Mouse (Mus musculus) 3T3-L1 (cell line): ENCODE measurements at regions not wholly inside any gene's neighbourhood (a gene's known extent, or its start where the extent isn't known, plus 50 kb on each side); places are given as distances from the start of the nearest gene placed in this dataset.

ENCODE experiments used
- DNase-seq: peaks from one replicate; pipeline ENCODE4 v3.0.0-alpha.2; 2015; ENCODE audit warnings: low read depth, low spot score

GRCm38 (mm10) chr17:64917830-64918229 is 82.0 kb upstream of the 4930583I09Rik start:
- DNase-seq = no peak

- DNase-seq = peak; percentile 9
These were observed 80.8 kb upstream of the 4930583I09Rik start for GRCm38 (mm10) chr17:64916657-64917056.

DNA sequence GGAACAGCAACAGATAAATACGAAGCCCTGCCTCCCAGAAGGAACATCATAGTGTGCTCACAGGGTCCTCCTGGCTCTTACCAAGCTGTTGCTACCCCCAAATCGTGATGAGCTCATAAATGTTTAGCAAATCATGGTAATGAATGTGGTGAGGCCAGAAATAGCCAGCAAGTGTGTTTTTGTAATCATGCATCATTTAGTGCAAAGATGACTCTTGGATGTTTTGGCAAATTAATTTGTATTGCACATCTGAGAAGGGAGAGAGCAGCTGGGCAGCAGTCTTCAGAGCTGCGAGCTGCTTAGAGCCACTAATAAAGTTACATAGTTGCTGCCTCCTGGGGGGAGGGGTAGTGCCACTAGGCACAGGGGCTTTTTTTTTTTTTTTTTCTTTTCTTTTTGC is 79.8 kb upstream of the 4930583I09Rik start:
- no peak for DNase-seq

- no peak for DNase-seq
These were observed 79.2 kb upstream of the 4930583I09Rik start for GRCm38 (mm10) chr17:64915025-64915424.

DNA sequence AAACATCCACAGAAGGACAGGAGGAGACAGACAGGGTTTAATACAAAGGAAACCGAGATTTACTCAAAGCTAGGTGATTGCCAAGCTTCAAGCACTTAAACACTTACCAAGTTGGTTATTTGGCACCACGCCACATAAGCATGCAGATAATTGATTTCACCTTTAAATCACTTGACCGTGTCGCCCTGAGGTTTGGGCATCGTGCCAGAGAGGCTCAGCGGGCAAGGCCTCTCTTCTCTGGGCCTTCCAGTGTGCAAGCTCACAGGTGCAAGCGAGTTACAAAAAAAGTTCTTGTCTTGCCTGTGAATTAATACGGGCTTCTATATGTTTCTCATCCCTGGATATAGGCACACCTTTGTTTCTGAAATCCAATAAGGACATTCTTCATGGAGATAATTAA is 78.4 kb upstream of the 4930583I09Rik start:
- no peak for DNase-seq

- DNase-seq = no peak
These were observed 72.8 kb upstream of the 4930583I09Rik start for GRCm38 (mm10) chr17:64908671-64909070.

GRCm38 (mm10) chr17:64901721-64902623 is 66.1 kb upstream of the 4930583I09Rik start:
- DNase-seq = no peak

- no peak for DNase-seq
These were observed 61.6 kb upstream of the 4930583I09Rik start for GRCm38 (mm10) chr17:64897473-64897872.

GRCm38 (mm10) chr17:64895886-64896285 is 60.0 kb upstream of the 4930583I09Rik start:
- DNase-seq = no peak

GRCm38 (mm10) chr17:64895466-64895865 is 59.6 kb upstream of the 4930583I09Rik start:
- no peak for DNase-seq

DNA sequence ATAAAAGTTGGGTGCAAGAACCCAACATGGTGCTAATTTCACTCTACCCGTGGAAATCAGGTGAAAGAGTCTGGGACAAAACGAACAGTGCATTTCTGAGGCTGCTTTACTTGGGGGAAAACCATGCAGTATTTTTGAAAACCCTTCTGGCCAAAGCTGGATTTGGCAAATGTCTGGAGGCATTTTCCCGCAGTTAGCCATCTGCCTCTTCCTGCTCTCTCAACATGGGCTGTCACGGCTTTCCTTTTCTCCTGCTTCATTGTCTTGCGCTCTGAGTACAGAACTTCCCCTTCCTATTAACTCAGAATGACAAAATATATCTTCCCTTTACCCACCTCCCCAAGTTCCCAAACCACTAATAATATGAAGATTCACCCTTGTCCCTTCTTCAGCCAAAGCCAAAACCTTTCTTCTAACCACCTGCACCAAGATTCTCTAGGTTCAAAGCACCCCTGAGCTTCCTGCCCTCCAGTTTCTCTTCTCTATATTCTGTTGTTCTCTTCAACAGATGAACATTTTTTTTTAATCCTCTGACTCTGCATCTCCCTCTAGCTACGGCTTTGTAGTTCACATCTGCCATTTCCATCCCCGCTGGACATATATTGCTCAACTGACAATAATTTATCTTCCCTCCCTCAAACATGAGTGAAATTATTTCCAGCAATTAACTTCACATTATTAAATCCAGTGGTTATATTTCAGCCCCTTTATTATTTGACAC is 57.5 kb upstream of the 4930583I09Rik start:
- no peak for DNase-seq
